Mouse (Mus musculus) megakaryocyte, embryonic 14.5 days (primary cell): ENCODE data around the gene Rhot2.

ENCODE experiments used
- FLI1 ChIP-seq: IDR thresholded peaks from 2 replicates; pipeline ENCODE4 v1.6.1; 2012; ENCODE audit warnings: low read length, inconsistent platforms, mixed read lengths
- GATA1 ChIP-seq: IDR thresholded peaks from 3 replicates; pipeline ENCODE4 v1.6.1; 2012; ENCODE audit warnings: mixed read lengths, low read length, inconsistent platforms, borderline replicate concordance

DNA sequence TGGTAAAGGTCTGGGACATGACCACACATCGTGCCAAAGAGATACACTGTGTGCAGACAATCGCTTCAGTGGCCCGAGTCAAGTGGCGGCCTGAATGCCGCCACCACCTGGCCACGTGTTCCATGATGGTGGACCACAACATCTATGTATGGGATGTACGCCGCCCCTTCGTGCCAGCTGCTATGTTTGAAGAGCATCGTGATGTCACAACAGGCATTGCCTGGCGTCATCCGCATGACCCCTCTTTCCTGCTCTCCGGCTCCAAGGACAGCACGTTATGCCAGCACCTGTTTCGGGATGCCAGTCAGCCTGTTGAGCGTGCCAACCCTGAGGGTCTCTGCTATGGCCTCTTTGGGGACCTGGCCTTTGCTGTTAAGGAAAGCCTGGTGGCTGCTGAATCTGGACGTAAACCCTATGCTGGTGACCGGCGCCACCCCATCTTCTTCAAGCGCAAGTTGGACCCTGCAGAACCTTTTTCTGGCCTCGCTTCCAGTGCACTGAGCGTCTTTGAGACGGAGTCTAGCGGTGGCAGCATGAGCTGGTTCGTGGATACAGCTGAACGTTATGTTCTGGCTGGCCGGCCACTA is 18.6 kb downstream of the Rhot2 start:
- no peak for TF ChIP-seq GATA1
- no peak for TF ChIP-seq FLI1
